Mouse (Mus musculus): ENCODE results near the gene Vmn1r64. TPM values are rescaled to one million over a fixed set of nuclear protein-coding genes. Genes with fewer than 3 reads are reported as not detected.
"Not testable (repeated sequence)": the region's sequence is repeated elsewhere in the genome, so short reads cannot be mapped to it uniquely, and the experiment has no call there.

Gene Vmn1r64
- polyA plus RNA-seq (2015; fragmentation: Nextera tagmentation; extraction: Ambion mirVana): not detected in 2 replicates

DNA sequence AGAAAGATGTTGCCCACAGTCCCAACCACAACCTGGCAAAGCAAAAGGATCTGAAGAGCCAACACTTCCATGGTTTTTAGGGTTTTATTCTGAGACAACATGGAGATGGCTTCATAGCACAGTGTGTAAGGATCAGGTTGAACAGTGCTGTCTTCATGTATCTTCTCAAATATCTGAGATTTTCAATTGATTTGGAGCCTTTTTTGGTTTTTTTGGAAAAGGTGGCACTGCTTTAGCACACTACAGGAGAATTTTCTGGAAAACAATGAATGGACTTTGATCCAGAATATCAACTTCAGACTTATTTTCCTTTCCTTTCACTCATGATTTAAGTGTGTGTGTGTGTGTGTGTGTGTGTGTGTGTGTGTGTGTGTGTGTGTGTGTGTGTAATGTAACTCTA is at the start of gene Vmn1r64:
Gene Vmn1r64 (minus strand): TSS at position 101 of the 400 bp plus-strand sequence.
- H3K4me2 ChIP-seq: no peak within 1 kb of the TSS
- ATAC-seq (ENCODE audit: borderline replicate concordance, extremely low read depth, low FRiP score, low TSS enrichment): no peak
- H3K9me3 ChIP-seq: no peaks in the 10 kb centered on the region
- H3K27me3 ChIP-seq: no peaks in the 10 kb centered on the region
- no peak within 1 kb of the TSS for H3K4me3 ChIP-seq
- H3K27ac ChIP-seq: no peak within 1 kb of the TSS
- no peaks in the 10 kb centered on the region for H3K36me3 ChIP-seq
- H3K9ac ChIP-seq: no peak within 1 kb of the TSS
- no peaks in the 10 kb centered on the region for H3K4me1 ChIP-seq

DNA sequence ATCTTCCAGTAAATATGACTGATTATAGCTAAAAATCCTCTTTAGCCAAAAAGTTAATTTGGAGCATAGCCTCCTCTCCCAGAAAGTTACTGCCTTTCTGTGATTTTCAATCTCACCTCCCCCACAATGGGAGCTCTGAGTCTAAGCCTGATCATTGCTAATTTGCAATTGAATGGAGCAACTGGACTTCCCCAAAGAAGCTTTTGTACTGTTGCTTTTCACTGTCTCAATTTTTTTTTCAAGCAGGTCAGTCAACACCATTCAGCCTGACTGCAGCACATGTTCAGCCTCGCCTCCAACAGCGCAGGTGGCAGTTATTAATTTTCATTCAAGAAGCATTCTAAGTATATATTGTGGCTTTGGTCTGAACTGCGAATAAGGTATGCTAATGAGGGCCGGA is 14.9 kb upstream of the Vmn1r64 start:
- no peak overlapping the region for H3K27ac ChIP-seq
- 78% methylated on average over 4 of the region's 4 CpGs for WGBS
- no peak for ATAC-seq (ENCODE audit: borderline replicate concordance, extremely low read depth, low FRiP score, low TSS enrichment)

DNA sequence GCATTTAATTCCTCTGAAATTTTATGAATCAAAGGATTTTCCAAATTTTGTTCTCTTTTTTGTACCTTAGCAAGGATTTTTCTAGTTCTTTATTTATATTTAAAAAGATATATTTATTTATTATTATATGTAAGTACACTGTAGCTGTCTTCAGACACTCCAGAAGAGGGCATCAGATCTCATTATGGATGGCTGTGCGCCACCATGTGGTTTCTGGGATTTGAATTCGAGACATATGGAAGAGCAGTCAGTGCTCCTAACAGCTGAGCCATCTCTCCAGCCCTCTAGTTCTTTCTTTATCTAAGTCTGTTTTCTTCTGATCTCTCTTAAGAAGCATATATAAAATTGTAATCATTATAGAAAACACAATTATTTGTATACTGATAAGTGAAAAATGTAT is 12.9 kb upstream of the Vmn1r64 start:
- not testable (repeated sequence) for H3K9me3 ChIP-seq; H3K27me3 ChIP-seq; H3K4me3 ChIP-seq; ATAC-seq (ENCODE audit: borderline replicate concordance, extremely low read depth, low FRiP score, low TSS enrichment); H3K9ac ChIP-seq; H3K27ac ChIP-seq; H3K4me2 ChIP-seq; H3K4me1 ChIP-seq; H3K36me3 ChIP-seq
- 70% methylated on average over 2 of the region's 2 CpGs for WGBS

More for the DNA sequence above, 14.9 kb upstream of the Vmn1r64 start:
- Histone ChIP-seq H3K4me1 (no peaks in the 10 kb centered on the region), H3K4me2 (no peak overlapping the region), H3K9ac (no peak overlapping the region), H3K27me3 (no peaks in the 10 kb centered on the region), H3K4me3 (no peak overlapping the region), H3K9me3 (peaks cover 11% of the 10 kb centered on the region; the same call in 1 of the 2 replicates), H3K36me3 (no peaks in the 10 kb centered on the region)

Other genes starting within 250 kb of the Vmn1r64 start
- gene Vmn1r62, start 210.9 kb downstream of the Vmn1r64 start, polyA plus RNA-seq (2015; fragmentation: Nextera tagmentation; extraction: Ambion mirVana): not detected in 2 replicates
- gene Vmn1r63, start 79.1 kb downstream of the Vmn1r64 start, polyA plus RNA-seq (2015; fragmentation: Nextera tagmentation; extraction: Ambion mirVana): not detected in 2 replicates
- gene Vmn1r65, start 126.5 kb upstream of the Vmn1r64 start, polyA plus RNA-seq (2015; fragmentation: Nextera tagmentation; extraction: Ambion mirVana): not detected in 2 replicates
- not detected in 2 replicates for gene Nlrp4c, start 160.6 kb upstream of the Vmn1r64 start, polyA plus RNA-seq (2015; fragmentation: Nextera tagmentation; extraction: Ambion mirVana)

All from lung, embryonic 15.5 days (tissue).